Mouse (Mus musculus): ENCODE measurements around the gene Jhy. TPM values are rescaled to one million over a fixed set of nuclear protein-coding genes. Genes with fewer than 3 reads are reported as not detected.

The Jhy gene
- total and polyA plus RNA-seq, 3 experiments: not detected

DNA sequence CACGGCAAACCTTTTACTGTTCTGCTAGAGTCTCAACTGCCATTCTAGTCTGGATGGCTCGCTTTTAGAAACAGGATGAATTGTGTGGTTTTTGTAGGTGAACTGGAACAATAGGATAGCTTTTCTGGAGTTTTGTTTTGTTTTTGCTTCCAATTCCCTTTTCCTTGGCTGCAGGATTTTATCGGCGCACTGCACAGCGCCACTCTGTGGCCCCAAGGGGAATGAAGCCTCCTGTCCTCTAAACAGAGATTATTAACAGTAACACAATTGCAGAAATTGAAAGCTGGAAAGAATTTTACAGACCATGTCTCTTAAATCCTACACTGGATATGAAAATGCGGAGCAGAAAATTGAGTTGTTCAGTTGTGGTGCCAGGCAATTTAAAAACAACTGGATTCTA, 18.6 kb upstream of the Jhy start:
- Histone ChIP-seq H3K36me3 (ENCODE audit: control insufficient read depth in 1 of 2, insufficient read depth in 2 of 2, low read length in 2 of 2) (no peaks in the 10 kb centered on the region), H3K4me3 (ENCODE audit: control insufficient read depth in 1 of 2, insufficient read depth in 1 of 2, low read depth in 2 of 2, low read length in 2 of 2) (no peak overlapping the region), H3K4me1 (ENCODE audit: control insufficient read depth in 1 of 2, insufficient read depth in 2 of 2, low read length in 2 of 2) (no peaks in the 10 kb centered on the region), H3K79me2 (ENCODE audit: control insufficient read depth, insufficient read depth, low read length, poor library complexity) (no peaks in the 10 kb centered on the region), H3K27me3 (ENCODE audit: control insufficient read depth in 1 of 2, insufficient read depth in 2 of 2, low read length in 2 of 2) (no peaks in the 10 kb centered on the region; a peak in 2 of 4 replicates), H3K9ac (ENCODE audit: control insufficient read depth, low read depth, low read length, poor library complexity, severe bottlenecking) (no peak overlapping the region), H3K9me3 (replicated peaks; ENCODE audit: insufficient read depth, low read length) (no peaks in the 10 kb centered on the region), H3K27ac (ENCODE audit: control insufficient read depth, low read depth, low read length) (no peak overlapping the region)
- peak; percentile 47 for DNase-seq (ENCODE audit: low read depth, low spot score)
- TF ChIP-seq ZC3H11A (IDR thresholded peaks at IDR 0.05; ENCODE audit: low read depth, low read length): peak; percentile 62
- peak; percentile 86 to 91 (median 86) for TF ChIP-seq CTCF (IDR thresholded peaks at IDR 0.05 in 2 of 3, conservative IDR thresholded peaks at IDR 0.05 in 1 of 3; ENCODE audit: control insufficient read depth in 1 of 3, insufficient read depth in 1 of 3, low read depth in 2 of 3, low read length in 3 of 3, poor library complexity in 1 of 3, severe bottlenecking in 1 of 3)
- TF ChIP-seq ZNF384 (IDR thresholded peaks at IDR 0.05; ENCODE audit: low read depth, low read length): 0 out of 2 replicates have a peak, but pooled peaks have one; percentile 8
- 0 out of 2 replicates have a peak, but pooled peaks have one; percentile 25 for TF ChIP-seq GATA1 (IDR thresholded peaks at IDR 0.05; ENCODE audit: low read depth, low read length)
- no peak for TF ChIP-seq MEF2A (IDR thresholded peaks at IDR 0.05; ENCODE audit: extremely low read depth, insufficient replicate concordance, low read depth, low read length, poor library complexity, severe bottlenecking)
- TF ChIP-seq SMC3 (IDR thresholded peaks at IDR 0.05; ENCODE audit: low read depth, low read length): peak; percentile 92
- no peak for TF ChIP-seq EP300 (IDR thresholded peaks at IDR 0.05; ENCODE audit: low read depth in 1 of 2, low read length in 2 of 2)
- peak; percentile 74 for TF ChIP-seq RAD21 (IDR thresholded peaks at IDR 0.05; ENCODE audit: low read depth, low read length)

DNA sequence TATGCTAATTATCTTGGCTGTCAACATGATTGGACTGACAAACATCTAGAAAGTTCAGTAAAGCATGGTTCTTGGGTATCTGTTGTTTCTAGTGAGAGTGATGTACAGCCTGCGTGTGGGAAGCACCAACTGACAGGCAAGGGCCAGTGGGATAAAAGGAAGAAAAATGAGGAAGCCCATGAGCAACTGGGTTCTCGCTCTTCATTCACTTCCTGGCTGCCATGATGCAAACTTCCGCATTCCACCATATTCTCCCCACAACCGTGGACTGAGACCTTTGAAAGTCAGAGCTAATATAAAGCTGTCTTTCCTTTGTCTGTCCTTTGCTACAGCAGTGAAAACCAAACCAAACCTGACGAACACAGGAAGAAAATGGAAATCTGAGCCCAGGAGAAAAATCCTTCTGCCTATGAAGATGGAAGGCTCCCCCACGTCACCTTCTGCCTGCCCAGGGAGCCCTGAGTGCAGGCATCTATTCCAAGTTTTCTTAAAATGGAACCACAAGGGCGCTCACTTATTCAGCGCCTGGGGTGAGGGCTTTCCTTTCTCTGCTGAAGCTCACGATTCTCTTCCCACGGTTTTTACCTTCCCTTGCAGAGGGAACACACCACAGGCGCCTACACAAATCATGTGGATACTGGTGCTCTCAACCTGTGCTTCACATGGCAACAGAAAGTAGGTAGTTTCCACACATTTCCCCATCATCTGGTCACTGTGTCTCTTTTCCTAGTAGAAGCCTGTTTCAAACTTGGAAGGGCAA, 10.3 kb upstream of the Jhy start:
- no peak overlapping the region for H3K4me3 ChIP-seq (ENCODE audit: control insufficient read depth in 1 of 2, insufficient read depth in 1 of 2, low read depth in 2 of 2, low read length in 2 of 2)
- H3K27ac ChIP-seq (ENCODE audit: control insufficient read depth, low read depth, low read length): no peak overlapping the region
- H3K9ac ChIP-seq (ENCODE audit: control insufficient read depth, low read depth, low read length, poor library complexity, severe bottlenecking): no peak overlapping the region
- no peak for TF ChIP-seq ZMIZ1 (IDR thresholded peaks at IDR 0.05; ENCODE audit: low read depth, low read length)
- TF ChIP-seq SMC3 (IDR thresholded peaks at IDR 0.05; ENCODE audit: low read depth, low read length): no peak
- TF ChIP-seq MYC (IDR thresholded peaks at IDR 0.05; ENCODE audit: low read depth, low read length): no peak
- no peak for TF ChIP-seq KAT2A (conservative IDR thresholded peaks at IDR 0.05; ENCODE audit: low read depth, low read length)
- no peak for TF ChIP-seq MAX (IDR thresholded peaks at IDR 0.05; ENCODE audit: low read length)
- no peak for TF ChIP-seq USF1 (IDR thresholded peaks at IDR 0.05; ENCODE audit: low read depth, low read length)
- TF ChIP-seq POLR2A (IDR thresholded peaks at IDR 0.05; ENCODE audit: control insufficient read depth in 1 of 2, insufficient read depth in 1 of 2, low read depth in 1 of 2, low read length in 2 of 2, poor library complexity in 1 of 2): no peak
- TF ChIP-seq MXI1 (IDR thresholded peaks at IDR 0.05; ENCODE audit: low read depth, low read length): no peak
- TF ChIP-seq GABPA (IDR thresholded peaks at IDR 0.05; ENCODE audit: low read depth, low read length): no peak
- TF ChIP-seq BHLHE40 (IDR thresholded peaks at IDR 0.05; ENCODE audit: borderline replicate concordance, low read depth, low read length): no peak
- H3K27me3 ChIP-seq (ENCODE audit: control insufficient read depth in 1 of 2, insufficient read depth in 2 of 2, low read length in 2 of 2): peaks cover 0 to 4% of the 10 kb centered on the region in 2 experiments; a peak in 3 of 4 replicates
- no peaks in the 10 kb centered on the region for H3K36me3 ChIP-seq (ENCODE audit: control insufficient read depth in 1 of 2, insufficient read depth in 2 of 2, low read length in 2 of 2)
- no peaks in the 10 kb centered on the region for H3K9me3 ChIP-seq (replicated peaks; ENCODE audit: insufficient read depth, low read length)
- H3K4me1 ChIP-seq (ENCODE audit: control insufficient read depth in 1 of 2, insufficient read depth in 2 of 2, low read length in 2 of 2): no peaks in the 10 kb centered on the region
- no peak for DNase-seq (ENCODE audit: low read depth, low spot score)
- no peaks in the 10 kb centered on the region for H3K79me2 ChIP-seq (ENCODE audit: control insufficient read depth, insufficient read depth, low read length, poor library complexity)

Measured in MEL (cell line).